Mouse (Mus musculus) hindbrain, embryonic 15.5 days (tissue): ENCODE results near the gene Cdkl4. TPM values are rescaled to one million over a fixed set of nuclear protein-coding genes. Genes with fewer than 3 reads are reported as not detected.
"Not testable (repeated sequence)": the region's sequence is repeated elsewhere in the genome, so short reads cannot be mapped to it uniquely, and the experiment has no call there.

Experiments used
- ATAC-seq: fragments of 200-750 bp; cut with Nextera tagmentation; 2 replicates; pipeline ENCODE4 v1.8.0; 2017; ENCODE audit warnings: low read depth, moderate number of reproducible peaks, moderate TSS enrichment; ENCODE audit not compliant: low FRiP score
- H3K27ac ChIP-seq: fragments of 300-500 bp; sonication (generic); replicated peaks from 2 replicates; pipeline ENCODE4 v1.5.1; 2015; ENCODE audit warnings: mild to moderate bottlenecking, inconsistent platforms
- H3K27me3 ChIP-seq: fragments of 300-500 bp; sonication (generic); 2 replicates; pipeline ENCODE4 v1.6.1; 2015; ENCODE audit warnings: control low read depth, inconsistent platforms
- H3K36me3 ChIP-seq: fragments of 300-500 bp; sonication (generic); 2 replicates; pipeline ENCODE4 v1.6.1; 2015; ENCODE audit warnings: control low read depth, inconsistent platforms
- H3K4me1 ChIP-seq: fragments of 300-500 bp; sonication (generic); replicated peaks from 2 replicates; pipeline ENCODE4 v1.6.1; 2015; ENCODE audit warnings: control low read depth, inconsistent platforms
- H3K4me2 ChIP-seq: fragments of 300-500 bp; sonication (generic); 2 replicates; pipeline ENCODE4 v1.6.1; 2015; ENCODE audit warnings: moderate library complexity, mild to moderate bottlenecking, inconsistent platforms
- H3K4me3 ChIP-seq: fragments of 300-500 bp; sonication (generic); 2 replicates; pipeline ENCODE4 v1.5.1; 2015; ENCODE audit warnings: mild to moderate bottlenecking, inconsistent platforms
- H3K9ac ChIP-seq: fragments of 300-500 bp; sonication (generic); 2 replicates; pipeline ENCODE4 v1.6.1; 2015; ENCODE audit warnings: inconsistent platforms
- H3K9me3 ChIP-seq: fragments of 300-500 bp; sonication (generic); 2 replicates; pipeline ENCODE4 v1.6.1; 2016; ENCODE audit warnings: control low read depth, inconsistent platforms
- WGBS: fragments of 180-500 bp; shearing (Covaris S2); methylation state at CpG from one replicate; pipeline ENCODE4 v1.1.7; 2015; 5-methylcytosine and 5-hydroxymethylcytosine counted together
- polyA plus RNA-seq: library from polyadenylated mRNA; unstranded; fragments of >200 nt; fragmentation: Nextera tagmentation; extraction: Ambion mirVana; gene quantifications from 2 replicates; pipeline ENCODE4 v1.2.1, GENCODE M21; 2015

Gene Cdkl4
- polyA plus RNA-seq, 1 experiment from 2014 or later = 5.6 TPM

- WGBS = 84% methylated on average over 1 of the region's 1 CpGs
- no peak overlapping the region for H3K9ac ChIP-seq
- H3K4me3 ChIP-seq = no peak overlapping the region
- no peaks in the 10 kb centered on the region for H3K27me3 ChIP-seq
- no peak for ATAC-seq
- peaks cover 17% of the 10 kb centered on the region; the same call in 1 of the 2 replicates for H3K36me3 ChIP-seq
- no peaks in the 10 kb centered on the region for H3K9me3 ChIP-seq
- H3K27ac ChIP-seq = no peak overlapping the region
- peak overlapping the region; percentile 94; the same call in 1 of the 2 replicates for H3K4me2 ChIP-seq
- peaks cover 17% of the 10 kb centered on the region for H3K4me1 ChIP-seq
Observed at GRCm38 (mm10) chr17:80578041-80578440, 428 bp upstream of the Cdkl4 start.

DNA sequence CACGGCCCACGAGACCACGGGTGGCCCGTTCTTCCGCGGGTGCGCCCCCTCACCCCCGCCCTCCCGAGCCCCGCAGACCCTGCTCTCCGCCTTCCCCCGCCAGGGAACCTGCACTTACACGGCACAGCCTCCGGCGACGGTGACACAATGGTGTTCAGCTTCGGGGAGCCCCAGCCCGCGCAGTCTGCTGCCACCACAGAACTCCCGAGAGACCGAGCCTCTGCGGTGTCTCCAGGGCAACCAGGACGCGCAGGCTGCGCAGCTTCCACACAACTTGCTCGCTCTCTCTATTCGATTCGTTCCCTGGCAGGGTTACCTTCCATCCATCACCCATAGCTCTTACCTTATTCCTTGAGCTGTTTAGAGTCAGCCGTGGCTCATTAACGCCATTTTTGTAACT lies 399 bp downstream of the Cdkl4 start:
- Histone ChIP-seq H3K27ac (peak overlapping the region; percentile 66), H3K9ac (peak overlapping the region; percentile 58), H3K36me3 (peaks cover 14% of the 10 kb centered on the region; the same call in 1 of the 2 replicates), H3K27me3 (no peaks in the 10 kb centered on the region), H3K4me3 (peak overlapping the region; percentile 50), H3K4me1 (peaks cover 17% of the 10 kb centered on the region), H3K9me3 (no peaks in the 10 kb centered on the region), H3K4me2 (peak overlapping the region; percentile 94)
- ATAC-seq = peak; percentile 90
- WGBS = 2% methylated on average over 30 of the region's 30 CpGs

DNA sequence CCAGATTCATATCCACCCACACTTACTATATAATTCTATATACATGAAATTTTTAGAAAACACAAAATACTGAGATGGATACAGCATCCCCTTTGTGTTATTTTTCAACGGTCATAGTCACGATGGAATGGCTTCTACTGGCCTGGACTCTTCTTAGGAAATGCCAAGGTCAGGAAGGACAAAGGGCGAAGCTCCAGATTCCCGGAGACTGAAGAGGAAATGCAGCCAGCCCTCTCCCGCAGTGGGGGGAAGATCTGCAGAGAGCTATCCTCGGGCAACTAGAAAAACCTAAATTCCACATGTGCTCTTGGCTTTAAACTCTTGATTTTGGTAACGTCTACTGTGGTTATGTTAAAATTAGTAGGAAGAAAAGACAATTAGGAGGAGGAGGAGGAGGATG lies 2.6 kb downstream of the Cdkl4 start:
- peaks cover 17% of the 10 kb centered on the region for H3K4me1 ChIP-seq
- no peaks in the 10 kb centered on the region for H3K9me3 ChIP-seq
- H3K27ac ChIP-seq = no peak overlapping the region
- H3K4me2 ChIP-seq = no peak overlapping the region
- no peak overlapping the region for H3K4me3 ChIP-seq
- no peaks in the 10 kb centered on the region for H3K27me3 ChIP-seq
- 77% methylated on average over 7 of the region's 7 CpGs for WGBS
- H3K36me3 ChIP-seq = peaks cover 2% of the 10 kb centered on the region; the same call in 1 of the 2 replicates
- ATAC-seq = no peak
- no peak overlapping the region for H3K9ac ChIP-seq

GRCm38 (mm10) chr17:80574471-80574965 lies 3.1 kb downstream of the Cdkl4 start:
- no peaks in the 10 kb centered on the region for H3K9me3 ChIP-seq
- H3K36me3 ChIP-seq = no peaks in the 10 kb centered on the region
- no peaks in the 10 kb centered on the region for H3K27me3 ChIP-seq
- no peak overlapping the region for H3K4me2 ChIP-seq
- no peak overlapping the region for H3K27ac ChIP-seq
- ATAC-seq = no peak
- H3K4me3 ChIP-seq = no peak overlapping the region
- 55% methylated on average over 7 of the region's 7 CpGs for WGBS
- H3K4me1 ChIP-seq = peaks cover 17% of the 10 kb centered on the region
- no peak overlapping the region for H3K9ac ChIP-seq

DNA sequence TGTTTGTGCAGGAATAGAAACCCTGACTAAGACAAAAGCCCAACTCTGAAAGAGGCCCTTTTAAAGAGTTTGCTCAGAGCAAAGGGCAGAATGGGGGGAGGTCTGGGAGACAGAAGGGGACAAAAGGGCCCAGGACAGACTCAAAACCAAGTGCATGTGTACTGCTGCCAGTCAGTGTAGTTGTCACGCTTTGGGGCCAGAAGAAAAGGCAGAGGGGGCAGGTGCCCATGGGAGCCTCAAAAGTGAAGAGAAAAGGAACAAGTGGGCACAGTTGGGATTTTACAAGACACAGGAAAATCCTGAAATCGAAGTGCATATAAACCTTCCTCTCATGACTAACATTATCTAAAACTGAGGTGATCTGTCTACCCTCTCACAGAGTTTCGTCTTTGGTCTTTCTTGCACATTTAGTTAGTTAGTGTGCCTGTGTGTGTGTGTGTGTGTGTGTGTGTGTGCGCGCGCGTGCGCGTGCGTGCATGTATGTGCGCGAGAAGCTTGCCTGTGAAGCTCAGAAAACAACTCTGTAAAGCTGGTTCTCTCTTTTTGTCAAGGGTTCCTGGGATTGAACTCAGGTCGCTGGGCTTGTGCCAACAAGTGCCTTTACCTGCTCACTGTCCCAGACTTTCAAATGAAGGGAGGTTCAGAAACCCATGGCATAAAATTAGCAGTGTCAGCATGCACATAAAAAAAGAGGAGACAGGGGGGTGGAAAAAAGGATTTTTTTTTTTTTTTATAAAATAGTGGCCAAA lies 5.3 kb downstream of the Cdkl4 start:
- ATAC-seq = no peak
- Histone ChIP-seq H3K9me3 (no peaks in the 10 kb centered on the region), H3K9ac (no peak overlapping the region), H3K4me1 (peaks cover 9% of the 10 kb centered on the region), H3K36me3 (no peaks in the 10 kb centered on the region), H3K4me2 (no peak overlapping the region), H3K4me3 (no peak overlapping the region), H3K27ac (no peak overlapping the region), H3K27me3 (no peaks in the 10 kb centered on the region)
- WGBS = 88% methylated on average over 13 of the region's 13 CpGs

DNA sequence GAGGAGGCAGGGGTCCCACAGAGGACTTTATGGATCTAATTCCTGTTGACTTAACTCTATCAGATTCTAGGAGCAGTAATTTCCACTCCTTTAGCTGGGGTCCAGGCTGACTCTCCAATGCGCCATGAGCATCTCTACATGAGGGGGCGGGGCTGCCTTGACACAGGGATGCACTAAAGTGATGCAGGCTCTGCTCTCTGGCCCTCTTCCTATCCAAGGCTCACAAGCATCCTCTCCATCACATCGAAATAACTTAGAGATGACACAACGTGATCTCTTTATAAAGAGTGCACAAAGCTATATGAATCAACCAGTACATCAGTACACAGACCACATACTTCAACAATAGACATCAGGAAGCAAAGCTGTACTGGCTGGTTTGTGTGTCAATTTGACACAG lies 6.2 kb downstream of the Cdkl4 start:
- Histone ChIP-seq H3K9ac (no peak overlapping the region), H3K4me1 (peaks cover under 1% of the 10 kb centered on the region; the same call in 1 of the 2 replicates), H3K4me3 (no peak overlapping the region), H3K27me3 (no peaks in the 10 kb centered on the region), H3K36me3 (no peaks in the 10 kb centered on the region), H3K9me3 (no peaks in the 10 kb centered on the region), H3K27ac (no peak overlapping the region), H3K4me2 (no peak overlapping the region)
- no peak for ATAC-seq
- WGBS = 87% methylated on average over 4 of the region's 4 CpGs

GRCm38 (mm10) chr17:80569718-80570117 lies 7.9 kb downstream of the Cdkl4 start:
- not testable (repeated sequence) for H3K36me3 ChIP-seq, H3K9me3 ChIP-seq, H3K27me3 ChIP-seq, H3K9ac ChIP-seq, H3K4me1 ChIP-seq, H3K27ac ChIP-seq, ATAC-seq, H3K4me2 ChIP-seq, H3K4me3 ChIP-seq
- 94% methylated on average over 1 of the region's 2 CpGs for WGBS

- Histone ChIP-seq H3K4me2 (no peak overlapping the region), H3K27ac (no peak overlapping the region), H3K4me3 (no peak overlapping the region), H3K9ac (no peak overlapping the region), H3K4me1 (no peaks in the 10 kb centered on the region), H3K27me3 (no peaks in the 10 kb centered on the region), H3K9me3 (peaks cover 2% of the 10 kb centered on the region; the same call in 1 of the 2 replicates), H3K36me3 (no peaks in the 10 kb centered on the region)
- no peak for ATAC-seq
- 91% methylated on average over 6 of the region's 6 CpGs for WGBS
Observed at GRCm38 (mm10) chr17:80568842-80569601, 8.6 kb downstream of the Cdkl4 start.

GRCm38 (mm10) chr17:80568441-80568840 lies 9.2 kb downstream of the Cdkl4 start:
- WGBS = 76% methylated on average over 2 of the region's 2 CpGs
- Histone ChIP-seq H3K9me3 (peaks cover 2% of the 10 kb centered on the region; the same call in 1 of the 2 replicates), H3K27me3 (no peaks in the 10 kb centered on the region), H3K4me1 (no peaks in the 10 kb centered on the region), H3K36me3 (no peaks in the 10 kb centered on the region), H3K27ac (no peak overlapping the region), H3K4me2 (no peak overlapping the region), H3K4me3 (no peak overlapping the region), H3K9ac (no peak overlapping the region)
- no peak for ATAC-seq

GRCm38 (mm10) chr17:80564611-80564924 lies 13.0 kb downstream of the Cdkl4 start:
- Histone ChIP-seq H3K9ac (no peak overlapping the region), H3K27ac (no peak overlapping the region), H3K27me3 (no peaks in the 10 kb centered on the region), H3K4me1 (no peaks in the 10 kb centered on the region), H3K4me3 (no peak overlapping the region), H3K4me2 (no peak overlapping the region), H3K36me3 (no peaks in the 10 kb centered on the region), H3K9me3 (peaks cover 2% of the 10 kb centered on the region; the same call in 1 of the 2 replicates)
- ATAC-seq = no peak
- 69% methylated on average over 3 of the region's 3 CpGs for WGBS

- H3K36me3 ChIP-seq, ATAC-seq, H3K4me1 ChIP-seq, H3K27me3 ChIP-seq, H3K4me3 ChIP-seq, H3K9me3 ChIP-seq, H3K27ac ChIP-seq, H3K9ac ChIP-seq, H3K4me2 ChIP-seq: not testable (repeated sequence)
- 97% methylated on average over 27 of the region's 27 CpGs for WGBS
Observed at GRCm38 (mm10) chr17:80563762-80564610, 13.6 kb downstream of the Cdkl4 start.
